Mouse (Mus musculus): ENCODE measurements around the gene Med24. TPM values are rescaled to one million over a fixed set of nuclear protein-coding genes. Genes with fewer than 3 reads are reported as not detected.
A peak's percentile ranks its signal among the peaks of the same experiment; 100 is the strongest.

Med24 gene
- 78.7 and 80.0 TPM in 2 replicates for polyA plus RNA-seq (2016; fragmentation: Nextera tagmentation; extraction: Ambion mirVana)

DNA sequence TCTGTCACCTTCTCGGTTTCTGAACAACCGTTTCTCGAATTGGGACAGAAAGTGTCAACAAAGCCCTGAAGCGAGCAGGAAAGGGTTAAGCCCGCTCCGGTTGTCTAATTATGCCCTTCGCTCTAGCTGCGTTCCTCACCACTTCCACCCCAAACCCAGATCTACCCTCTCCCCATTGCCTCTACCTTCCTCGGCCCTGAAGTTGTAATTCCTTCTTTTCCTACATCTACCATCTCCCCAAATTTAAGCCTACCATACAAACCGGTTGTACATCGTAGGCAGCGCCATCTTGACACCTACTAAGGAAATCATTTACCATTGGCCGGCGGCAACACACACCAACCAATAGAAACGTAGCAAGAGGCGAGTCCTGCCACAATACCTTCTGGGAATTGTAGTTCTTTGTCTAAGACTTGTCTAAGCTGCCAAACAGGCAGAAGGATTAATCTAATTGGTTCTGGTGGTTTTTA is at the start of gene Med24:
Gene Med24 (minus strand): TSS at position 317 of the 470 bp plus-strand sequence.
- Histone ChIP-seq H3K9ac (peak within 1 kb of the TSS; percentile 57), H3K4me1 (peaks cover 4% of the 10 kb centered on the region), H3K36me3 (peaks cover 32% of the 10 kb centered on the region), H3K9me3 (no peaks in the 10 kb centered on the region), H3K4me2 (replicated peaks) (peak within 1 kb of the TSS; percentile 67), H3K27ac (no peak within 1 kb of the TSS), H3K27me3 (replicated peaks) (no peaks in the 10 kb centered on the region), H3K4me3 (peak within 1 kb of the TSS; percentile 62)
- peak; percentile 86 for ATAC-seq (ENCODE audit: low FRiP score, low read depth)
- 0% methylated on average over 16 of the region's 16 CpGs for WGBS

DNA sequence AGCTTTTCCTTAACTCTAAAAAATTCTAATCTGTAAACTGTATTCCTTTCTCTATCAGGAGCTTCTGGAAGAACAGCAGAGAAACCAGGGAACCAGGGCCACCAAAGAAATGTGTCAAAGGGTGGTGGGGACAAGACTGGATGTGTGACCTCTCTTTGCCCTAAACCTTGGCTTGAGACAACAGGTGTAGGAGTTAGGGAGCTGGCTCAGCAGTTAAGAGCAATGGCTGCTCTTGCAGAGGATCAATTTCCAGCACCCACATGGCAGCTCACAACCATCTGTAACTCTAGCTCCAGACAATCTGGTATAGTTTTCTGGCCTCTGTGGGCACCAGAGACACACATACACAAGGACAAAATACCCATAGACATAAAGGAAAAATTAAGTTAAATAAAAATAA is 48.7 kb upstream of the Med24 start:
- H3K36me3 ChIP-seq, result no peaks in the 10 kb centered on the region
- peaks cover 55% of the 10 kb centered on the region for H3K4me1 ChIP-seq
- H3K4me2 ChIP-seq (replicated peaks), result no peak overlapping the region
- H3K4me3 ChIP-seq, result no peak overlapping the region
- H3K27me3 ChIP-seq (replicated peaks), result no peaks in the 10 kb centered on the region
- H3K9ac ChIP-seq, result no peak overlapping the region
- ATAC-seq (ENCODE audit: low FRiP score, low read depth), result no peak
- H3K27ac ChIP-seq, result no peak overlapping the region
- no peaks in the 10 kb centered on the region for H3K9me3 ChIP-seq

DNA sequence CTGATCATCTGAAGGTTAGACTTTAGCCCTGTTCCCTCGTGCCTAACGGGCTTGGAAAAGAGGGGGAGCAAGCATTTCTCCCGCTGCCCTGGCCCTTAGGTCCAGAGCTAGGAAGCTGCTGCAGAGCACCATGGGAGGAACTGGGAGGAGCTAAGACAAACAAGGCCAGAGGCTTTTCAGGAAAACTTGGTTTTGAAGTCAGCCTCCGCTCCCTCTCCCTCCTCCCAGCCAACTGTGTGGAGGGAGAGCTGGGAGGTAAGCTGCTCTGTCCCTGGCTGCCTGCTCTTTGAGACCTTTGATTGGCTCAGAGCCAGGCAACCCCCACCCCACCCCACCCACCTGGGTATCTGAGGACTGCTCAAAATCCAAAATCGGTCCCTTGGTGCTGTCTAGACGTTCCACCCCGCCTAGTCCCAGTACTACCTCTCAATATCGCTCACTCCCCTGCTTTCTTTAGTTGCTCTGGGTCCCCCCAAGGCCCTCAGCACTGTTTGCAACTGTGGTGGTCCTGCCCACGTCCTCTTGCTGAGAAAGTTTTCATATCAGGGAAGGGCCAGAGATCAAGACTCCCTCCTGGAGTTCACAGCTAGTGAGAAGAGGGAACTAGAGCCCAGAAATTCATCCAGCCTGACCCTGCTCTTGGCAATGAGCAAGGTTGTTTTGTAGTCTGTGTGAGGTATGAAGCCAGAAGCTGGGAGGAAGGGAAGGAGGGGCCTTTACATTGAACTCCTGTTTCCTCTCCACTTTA is 47.8 kb upstream of the Med24 start:
- Histone ChIP-seq H3K36me3 (no peaks in the 10 kb centered on the region), H3K9ac (0 out of 2 replicates have a peak overlapping the region, but pooled peaks have one; percentile 18), H3K4me3 (no peak overlapping the region), H3K9me3 (no peaks in the 10 kb centered on the region), H3K27me3 (replicated peaks) (no peaks in the 10 kb centered on the region), H3K27ac (no peak overlapping the region; the same call in 1 of the 2 replicates), H3K4me1 (peaks cover 46% of the 10 kb centered on the region), H3K4me2 (replicated peaks) (peak overlapping the region; percentile 22; the same call in 1 of the 2 replicates)
- no peak for ATAC-seq (ENCODE audit: low FRiP score, low read depth)
- 14% methylated on average over 9 of the region's 9 CpGs for WGBS

DNA sequence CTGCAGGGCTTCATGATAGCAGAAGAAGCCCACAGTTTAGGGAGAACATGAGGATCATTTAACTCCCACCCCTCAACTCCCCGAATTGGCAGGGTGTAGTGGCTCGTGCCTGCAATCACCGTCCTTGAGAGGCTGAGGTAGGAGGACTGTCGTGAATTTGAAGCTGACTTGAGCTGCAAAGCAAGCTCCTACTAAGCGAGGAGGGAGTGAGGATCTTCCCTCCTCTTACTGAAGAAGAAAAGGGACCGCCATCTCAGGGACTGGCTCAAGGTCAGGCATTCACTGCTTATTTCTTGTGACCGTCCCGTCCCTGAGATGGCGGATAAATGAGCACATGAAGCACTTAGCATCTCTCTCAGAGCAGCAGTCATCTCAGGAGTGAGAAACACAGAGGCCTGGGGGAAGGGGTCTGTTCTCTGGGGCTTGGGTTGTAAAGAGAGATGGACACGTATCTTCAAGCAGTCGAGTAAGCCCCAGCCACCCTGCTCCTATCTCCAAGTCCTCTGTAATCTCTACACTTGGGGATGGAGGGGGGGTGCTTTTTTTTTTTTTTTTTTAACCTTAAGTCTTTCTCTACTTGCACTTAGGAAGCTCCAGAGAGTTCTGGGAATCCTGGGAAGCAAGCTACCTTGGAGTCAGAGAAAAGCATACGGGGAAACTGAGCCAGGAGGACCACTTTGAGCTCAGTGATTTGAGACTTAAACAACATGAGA is 47.0 kb upstream of the Med24 start:
- Histone ChIP-seq H3K9ac (peak overlapping the region; percentile 35; the same call in 1 of the 2 replicates), H3K36me3 (no peaks in the 10 kb centered on the region), H3K4me2 (replicated peaks) (peak overlapping the region; percentile 80), H3K27ac (no peak overlapping the region), H3K4me1 (peaks cover 40% of the 10 kb centered on the region), H3K4me3 (no peak overlapping the region), H3K27me3 (replicated peaks) (no peaks in the 10 kb centered on the region), H3K9me3 (no peaks in the 10 kb centered on the region)
- peak; percentile 16; the same call in 1 of the 2 replicates for ATAC-seq (ENCODE audit: low FRiP score, low read depth)
- 39% methylated on average over 12 of the region's 12 CpGs for WGBS

DNA sequence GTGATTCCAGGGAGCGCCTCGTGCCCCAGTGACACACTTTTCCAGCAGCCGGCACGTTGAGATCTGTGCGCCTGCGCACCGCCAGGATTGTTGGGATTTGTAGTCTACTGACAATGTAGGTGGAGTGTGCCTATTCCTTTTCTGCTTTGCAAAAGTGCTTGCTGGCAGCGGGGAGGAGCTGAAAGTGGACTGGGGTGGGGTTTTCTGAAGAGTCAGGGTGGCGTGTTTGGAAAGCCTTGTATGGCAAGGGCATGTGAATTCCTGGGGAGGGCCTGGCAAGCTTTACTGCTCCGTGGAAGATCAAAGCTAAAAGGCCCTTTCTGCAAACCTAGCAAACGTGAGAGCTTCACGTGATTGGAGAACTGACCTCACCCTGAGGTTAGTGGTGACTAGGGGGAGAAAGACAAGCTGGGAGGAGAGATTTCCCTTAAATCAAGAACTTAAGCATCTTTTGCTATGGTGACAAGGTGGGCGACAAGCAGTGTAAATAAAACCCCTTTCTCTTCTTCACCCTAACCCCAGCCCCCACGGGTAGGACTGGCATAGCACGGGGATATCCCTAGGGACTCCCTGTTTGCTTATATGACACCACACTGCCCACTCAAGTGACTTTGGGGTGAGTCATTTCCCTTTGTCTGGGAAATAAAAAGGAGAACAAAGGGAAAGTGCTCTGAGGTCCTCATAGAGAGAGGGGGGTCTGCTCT is 46.3 kb upstream of the Med24 start:
- Histone ChIP-seq H3K4me3 (peak overlapping the region; percentile 28), H3K9me3 (no peaks in the 10 kb centered on the region), H3K4me2 (replicated peaks) (peak overlapping the region; percentile 80), H3K9ac (peak overlapping the region; percentile 35; the same call in 1 of the 2 replicates), H3K36me3 (peaks cover 3% of the 10 kb centered on the region; the same call in 1 of the 2 replicates), H3K27me3 (replicated peaks) (no peaks in the 10 kb centered on the region), H3K4me1 (peaks cover 40% of the 10 kb centered on the region), H3K27ac (no peak overlapping the region)
- ATAC-seq (ENCODE audit: low FRiP score, low read depth), result peak; percentile 78
- 2% methylated on average over 15 of the region's 15 CpGs for WGBS

DNA sequence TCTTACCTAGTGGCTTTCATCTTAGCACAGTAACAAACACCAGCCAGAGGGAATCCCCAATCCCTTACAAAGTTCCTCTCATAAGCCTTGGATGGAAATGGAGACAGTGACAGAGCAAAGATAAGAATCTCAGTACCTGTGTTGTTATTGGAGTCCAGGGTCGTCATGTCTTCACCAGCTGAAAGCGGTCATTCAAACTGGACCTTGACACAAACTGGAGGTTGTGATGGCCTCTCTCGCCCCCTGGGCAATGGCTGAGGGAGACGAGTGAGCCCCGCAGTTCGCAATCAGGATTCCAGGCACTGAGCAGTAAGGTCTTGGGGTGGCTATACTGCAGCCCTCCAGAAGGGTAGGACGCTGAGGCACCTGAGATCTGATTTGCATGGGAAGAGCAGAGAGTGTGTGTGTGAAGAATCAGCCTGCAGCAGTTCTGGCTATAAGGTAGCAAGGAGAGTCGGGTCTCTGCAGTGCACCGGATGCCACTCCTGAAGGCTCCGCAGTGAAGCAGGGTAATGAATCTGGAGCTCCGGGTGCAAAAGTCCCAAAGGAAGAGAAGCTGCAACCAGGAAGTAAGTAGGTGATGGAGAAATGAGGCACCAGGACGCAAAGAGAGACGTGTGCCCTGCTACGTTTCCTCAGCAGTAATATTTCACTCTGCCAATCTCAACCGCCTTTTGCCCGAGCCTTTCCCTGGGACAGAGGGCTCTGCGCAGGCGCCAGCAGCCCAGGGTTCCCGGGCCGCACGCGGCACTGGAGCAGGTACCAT is 45.5 kb upstream of the Med24 start, which contains the start of gene Nr1d1:
Gene Nr1d1 (minus strand): TSS at position 752 of the 766 bp plus-strand sequence.
- Histone ChIP-seq H3K9ac (peak within 1 kb of the TSS; percentile 35), H3K4me1 (peaks cover 40% of the 10 kb centered on the region), H3K27me3 (replicated peaks) (no peaks in the 10 kb centered on the region), H3K9me3 (no peaks in the 10 kb centered on the region), H3K36me3 (peaks cover 8% of the 10 kb centered on the region), H3K4me2 (replicated peaks) (peak within 1 kb of the TSS; percentile 80), H3K4me3 (peak within 1 kb of the TSS; percentile 31), H3K27ac (no peak within 1 kb of the TSS)
- ATAC-seq (ENCODE audit: low FRiP score, low read depth), result no peak
- 1% methylated on average over 22 of the region's 22 CpGs for WGBS

DNA sequence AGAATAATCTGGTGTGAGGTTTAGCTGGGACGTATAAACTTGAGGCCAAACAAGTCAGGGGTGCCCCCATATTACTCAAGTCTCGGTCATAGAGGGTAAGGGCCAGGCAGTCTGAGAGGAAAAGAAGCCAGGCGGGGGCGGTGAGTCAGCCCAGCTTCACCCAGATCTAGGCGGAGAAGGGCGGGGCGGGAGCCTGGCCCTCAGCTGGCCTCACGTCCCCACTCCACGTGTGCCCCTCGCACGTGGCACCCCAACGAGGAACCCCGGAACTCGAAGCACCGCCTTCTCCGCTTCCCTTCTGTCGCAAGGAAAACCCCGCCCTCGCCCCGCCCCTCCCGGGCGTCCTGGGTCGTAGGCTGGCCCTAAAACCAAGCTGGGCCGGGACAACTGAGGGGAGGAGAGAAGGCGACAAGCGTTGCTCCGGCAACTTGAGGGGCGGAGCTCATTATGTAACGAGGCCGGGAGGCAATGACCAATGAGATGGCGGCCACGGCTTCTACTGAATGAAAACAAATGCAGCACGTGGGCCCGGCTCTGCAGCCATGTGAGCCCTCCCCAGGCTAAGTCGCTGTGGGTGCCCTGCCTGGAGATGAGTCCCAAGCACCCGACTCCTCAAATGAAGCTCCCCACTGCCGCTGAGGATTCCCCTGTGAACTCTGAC is 44.5 kb upstream of the Med24 start:
- Histone ChIP-seq H3K27ac (no peak overlapping the region), H3K36me3 (peaks cover 18% of the 10 kb centered on the region), H3K27me3 (replicated peaks) (no peaks in the 10 kb centered on the region), H3K9me3 (no peaks in the 10 kb centered on the region), H3K9ac (peak overlapping the region; percentile 27; the same call in 1 of the 2 replicates), H3K4me1 (peaks cover 43% of the 10 kb centered on the region), H3K4me2 (replicated peaks) (peak overlapping the region; percentile 80), H3K4me3 (peak overlapping the region; percentile 31)
- peak; percentile 71 for ATAC-seq (ENCODE audit: low FRiP score, low read depth)
- under 1% methylated on average over 37 of the region's 37 CpGs for WGBS

DNA sequence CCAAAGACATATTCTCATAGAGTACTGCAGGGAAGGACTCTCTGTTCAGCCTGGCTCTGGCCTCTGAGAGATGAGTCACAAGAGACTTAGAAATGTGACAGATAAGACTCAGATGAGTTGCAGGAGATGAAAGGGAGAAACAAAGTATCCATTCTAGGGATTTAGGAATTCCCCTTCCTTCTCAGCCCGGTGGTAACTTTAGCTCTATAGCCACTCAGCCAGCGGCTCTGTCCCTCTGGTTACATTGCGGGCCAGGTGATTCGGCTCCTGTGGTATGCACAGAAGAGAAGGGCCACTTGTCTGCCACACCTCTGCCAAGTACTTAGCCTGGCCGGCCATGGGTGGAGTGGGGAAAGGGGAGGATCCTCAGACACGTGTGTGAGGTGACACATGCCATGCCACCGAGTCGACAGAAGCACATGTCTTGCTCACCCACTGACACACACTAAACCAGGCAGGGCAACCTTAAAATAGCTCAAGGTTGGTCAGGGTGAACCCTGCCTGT is 43.5 kb upstream of the Med24 start:
- Histone ChIP-seq H3K27me3 (replicated peaks) (no peaks in the 10 kb centered on the region), H3K27ac (no peak overlapping the region), H3K36me3 (peaks cover 24% of the 10 kb centered on the region), H3K4me1 (peaks cover 53% of the 10 kb centered on the region), H3K9me3 (no peaks in the 10 kb centered on the region), H3K9ac (no peak overlapping the region), H3K4me3 (no peak overlapping the region), H3K4me2 (replicated peaks) (no peak overlapping the region)
- 72% methylated on average over 8 of the region's 8 CpGs for WGBS
- ATAC-seq (ENCODE audit: low FRiP score, low read depth), result no peak

DNA sequence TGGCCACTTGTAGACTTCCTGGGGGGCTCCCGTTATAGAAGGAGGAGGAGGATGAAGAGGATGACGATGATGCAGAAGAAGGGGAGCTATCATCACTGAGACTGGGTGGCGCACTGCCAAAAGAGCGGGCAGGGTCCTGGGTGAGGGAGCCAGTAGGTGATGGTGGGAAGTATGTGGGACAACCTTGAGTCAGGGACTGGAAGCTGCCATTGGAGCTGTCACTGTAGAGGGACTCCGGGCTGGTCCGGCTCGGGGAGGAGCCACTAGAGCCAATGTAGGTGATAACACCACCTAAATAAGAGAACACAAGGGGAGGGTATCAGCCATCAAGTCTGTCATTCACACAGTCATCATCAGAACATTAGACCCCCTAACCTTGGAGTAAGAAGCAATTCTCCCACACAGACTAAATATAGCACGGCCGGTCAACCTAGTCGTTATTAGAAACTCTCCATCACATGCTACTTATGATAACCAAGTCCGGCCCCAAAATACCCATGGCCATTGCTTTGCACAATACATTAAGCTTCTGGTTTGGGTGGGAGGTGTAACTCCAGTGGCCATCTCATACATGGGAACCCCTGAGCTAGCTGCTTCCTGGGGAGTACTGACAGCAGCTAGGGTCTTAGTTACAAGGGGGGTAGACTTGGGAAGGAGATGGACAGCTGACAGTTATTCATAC is 42.8 kb upstream of the Med24 start:
- WGBS, result 95% methylated on average over 11 of the region's 11 CpGs
- ATAC-seq (ENCODE audit: low FRiP score, low read depth), result no peak
- Histone ChIP-seq H3K9me3 (no peaks in the 10 kb centered on the region), H3K27me3 (replicated peaks) (no peaks in the 10 kb centered on the region), H3K4me3 (no peak overlapping the region), H3K4me1 (peaks cover 57% of the 10 kb centered on the region), H3K9ac (no peak overlapping the region), H3K27ac (no peak overlapping the region), H3K4me2 (replicated peaks) (no peak overlapping the region), H3K36me3 (peaks cover 24% of the 10 kb centered on the region)

DNA sequence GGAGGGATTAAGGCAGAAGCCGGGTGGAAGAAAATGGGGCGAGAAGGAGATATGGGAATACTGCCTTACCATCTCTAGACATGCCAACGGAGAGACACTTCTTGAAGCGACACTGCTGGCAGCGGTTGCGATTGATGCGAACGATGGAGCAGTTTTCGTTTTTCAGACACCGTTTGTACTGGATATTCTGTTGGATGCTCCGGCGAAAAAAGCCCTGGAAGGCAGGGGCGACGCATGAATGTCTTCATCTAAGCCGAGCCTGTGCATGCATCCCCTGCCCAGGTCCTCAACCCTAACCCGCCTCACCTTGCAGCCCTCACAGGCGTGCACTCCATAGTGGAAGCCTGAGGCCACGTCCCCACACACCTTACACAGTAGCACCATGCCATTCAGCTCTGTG is 41.9 kb upstream of the Med24 start:
- Histone ChIP-seq H3K4me3 (no peak overlapping the region), H3K4me1 (peaks cover 59% of the 10 kb centered on the region), H3K4me2 (replicated peaks) (no peak overlapping the region), H3K9ac (no peak overlapping the region), H3K27ac (no peak overlapping the region), H3K9me3 (no peaks in the 10 kb centered on the region), H3K36me3 (peaks cover 28% of the 10 kb centered on the region), H3K27me3 (replicated peaks) (no peaks in the 10 kb centered on the region)
- 96% methylated on average over 18 of the region's 18 CpGs for WGBS
- ATAC-seq (ENCODE audit: low FRiP score, low read depth), result no peak
